Comparison of ENCODE assay signal across 11 mouse cellular contexts in the genomic region with DNA sequence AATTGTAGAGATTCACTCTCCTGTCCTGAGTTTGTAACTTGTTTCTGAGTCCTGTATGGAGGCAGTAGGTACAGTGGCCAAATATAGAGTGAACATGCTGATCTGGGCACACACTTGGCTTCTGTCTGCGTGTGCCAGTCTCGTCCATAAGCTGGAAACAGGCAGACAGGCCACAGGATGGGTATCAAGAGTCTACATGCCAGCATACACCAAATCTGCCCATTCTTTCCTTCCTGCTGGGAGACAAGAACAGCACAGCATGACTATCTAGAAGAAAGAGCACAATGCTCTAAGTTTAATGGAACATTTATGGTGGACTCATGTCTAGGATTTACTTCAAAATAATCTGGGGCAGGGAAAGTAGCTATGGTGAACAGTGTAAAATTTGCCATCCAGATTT. TPM values are rescaled to one million over a fixed set of nuclear protein-coding genes. Genes with fewer than 3 reads are reported as not detected.
DNase-seq lines count a peak whose midpoint lies in the region; ATAC-seq and TF ChIP-seq lines count a peak whose summit lies in the region.
"Had no signal": no experiment of that assay in that cellular context is flagged by ENCODE, and none has a peak within 500 bp of the region (broad histone marks: within the 10 kb centered on the region; RNA-seq: fewer than 3 reads in every experiment).

No protein-coding gene starts in this region.

- no peaks in the 10 kb centered on the region for H3K36me3 ChIP-seq in hindbrain, embryonic 15.5 days
- H3K36me3 ChIP-seq in hindbrain, postnatal 0 days (ENCODE audit: insufficient read depth, low read length) = no peaks in the 10 kb centered on the region
- no peaks in the 10 kb centered on the region for H3K36me3 ChIP-seq in stomach, embryonic 14.5 days (ENCODE audit: control insufficient read depth, insufficient read depth, low read length)
- H3K36me3 ChIP-seq in stomach, postnatal 0 days (ENCODE audit: control insufficient read depth, insufficient read depth, low read length) = no peaks in the 10 kb centered on the region
- no peaks in the 10 kb centered on the region for H3K36me3 ChIP-seq in stomach, embryonic 16.5 days (ENCODE audit: control insufficient read depth, insufficient read depth, low read length)
- H3K36me3 ChIP-seq: midbrain, embryonic 12.5 days had no signal

- no peak for TF ChIP-seq EP300 in stomach, postnatal 0 days (optimal IDR thresholded peaks at IDR 0.05)

- DNase-seq in cerebellum, adult 9-10 months = peak; percentile 45
- no peak for DNase-seq in cerebellum, adult 8-10 months
- no peak for DNase-seq in hindbrain, postnatal 0 days (ENCODE audit: low spot score)
- no peak for DNase-seq in stomach, postnatal 0 days (ENCODE audit: low spot score)
- no peak for DNase-seq in urinary bladder, adult 2 months (ENCODE audit: low spot score)
- DNase-seq: gastrocnemius, postnatal 14 days; right cerebral cortex, postnatal 4 days had no signal

- no peaks in the 10 kb centered on the region for H3K27me3 ChIP-seq in hindbrain, embryonic 15.5 days
- no peaks in the 10 kb centered on the region for H3K27me3 ChIP-seq in hindbrain, postnatal 0 days (ENCODE audit: insufficient read depth, low read length)
- H3K27me3 ChIP-seq in stomach, embryonic 14.5 days (ENCODE audit: control insufficient read depth, insufficient read depth, low read length) = no peaks in the 10 kb centered on the region
- no peaks in the 10 kb centered on the region for H3K27me3 ChIP-seq in stomach, postnatal 0 days (ENCODE audit: control insufficient read depth, insufficient read depth, low read length)
- no peaks in the 10 kb centered on the region for H3K27me3 ChIP-seq in stomach, embryonic 16.5 days (ENCODE audit: control insufficient read depth, insufficient read depth, low read length)
- H3K27me3 ChIP-seq: midbrain, embryonic 12.5 days had no signal

- no peaks in the 10 kb centered on the region for H3K9me3 ChIP-seq in hindbrain, embryonic 15.5 days
- H3K9me3 ChIP-seq in hindbrain, postnatal 0 days (ENCODE audit: low read length) = no peaks in the 10 kb centered on the region
- H3K9me3 ChIP-seq in stomach, embryonic 14.5 days (ENCODE audit: control insufficient read depth, low read depth, low read length) = no peaks in the 10 kb centered on the region
- H3K9me3 ChIP-seq in stomach, postnatal 0 days (ENCODE audit: control insufficient read depth, low read length) = no peaks in the 10 kb centered on the region
- no peaks in the 10 kb centered on the region for H3K9me3 ChIP-seq in stomach, embryonic 16.5 days (replicated peaks; ENCODE audit: control insufficient read depth, low read length)
- H3K9me3 ChIP-seq: midbrain, embryonic 12.5 days had no signal

- no peak for ATAC-seq in hindbrain, embryonic 15.5 days (ENCODE audit: low FRiP score, low read depth)
- ATAC-seq in hindbrain, postnatal 0 days = no peak
- no peak for ATAC-seq in stomach, embryonic 14.5 days (ENCODE audit: insufficient number of reproducible peaks, insufficient read depth, low FRiP score, low read depth)
- no peak for ATAC-seq in stomach, postnatal 0 days (ENCODE audit: low FRiP score, low TSS enrichment)
- no peak for ATAC-seq in stomach, embryonic 16.5 days (ENCODE audit: insufficient read depth, low FRiP score)

- no peak overlapping the region for H3K4me2 ChIP-seq in hindbrain, embryonic 15.5 days
- H3K4me2 ChIP-seq in hindbrain, postnatal 0 days (ENCODE audit: low read depth, low read length) = no peak overlapping the region
- H3K4me2 ChIP-seq in stomach, embryonic 14.5 days (replicated peaks; ENCODE audit: low read depth, low read length) = no peak overlapping the region
- H3K4me2 ChIP-seq in stomach, postnatal 0 days (replicated peaks; ENCODE audit: low read depth) = no peak overlapping the region
- no peak overlapping the region for H3K4me2 ChIP-seq in stomach, embryonic 16.5 days (ENCODE audit: low read depth, low read length)
- H3K4me2 ChIP-seq: midbrain, embryonic 12.5 days had no signal

- no peak for TF ChIP-seq CTCF in hindbrain, postnatal 0 days (IDR thresholded peaks at IDR 0.05; ENCODE audit: low read depth)
- TF ChIP-seq CTCF in stomach, postnatal 0 days (IDR thresholded peaks at IDR 0.05; ENCODE audit: low read depth) = no peak

- 60% methylated on average over 2 of the region's 2 CpGs for WGBS in hindbrain, embryonic 15.5 days
- 76% methylated on average over 2 of the region's 2 CpGs for WGBS in hindbrain, postnatal 0 days
- WGBS in stomach, embryonic 14.5 days = 90% methylated on average over 2 of the region's 2 CpGs
- WGBS in stomach, postnatal 0 days = 88% methylated on average over 2 of the region's 2 CpGs
- 88% methylated on average over 2 of the region's 2 CpGs for WGBS in stomach, embryonic 16.5 days

- peaks cover 62% of the 10 kb centered on the region for H3K4me1 ChIP-seq in hindbrain, embryonic 15.5 days (replicated peaks)
- 0 out of 2 replicates have a peak, but pooled peaks cover 13% of the 10 kb centered on the region for H3K4me1 ChIP-seq in hindbrain, postnatal 0 days (ENCODE audit: insufficient read depth, low read length)
- H3K4me1 ChIP-seq in stomach, embryonic 14.5 days (ENCODE audit: control insufficient read depth, insufficient read depth, low read length) = peaks cover 31% of the 10 kb centered on the region
- H3K4me1 ChIP-seq in stomach, postnatal 0 days (replicated peaks; ENCODE audit: control insufficient read depth, insufficient read depth) = peaks cover 16% of the 10 kb centered on the region
- H3K4me1 ChIP-seq in stomach, embryonic 16.5 days (ENCODE audit: control insufficient read depth, insufficient read depth, low read length) = peaks cover 52% of the 10 kb centered on the region

- H3K9ac ChIP-seq in hindbrain, embryonic 15.5 days = no peak overlapping the region
- no peak overlapping the region for H3K9ac ChIP-seq in hindbrain, postnatal 0 days (replicated peaks; ENCODE audit: low read length)
- no peak overlapping the region for H3K9ac ChIP-seq in stomach, embryonic 14.5 days (replicated peaks; ENCODE audit: low read depth, low read length)
- H3K9ac ChIP-seq in stomach, postnatal 0 days (ENCODE audit: low read length) = no peak overlapping the region
- H3K9ac ChIP-seq in stomach, embryonic 16.5 days (ENCODE audit: low read length) = no peak overlapping the region
- H3K9ac ChIP-seq: midbrain, embryonic 12.5 days had no signal

- 0 out of 2 replicates have a peak overlapping the region, but pooled peaks have one; percentile 1 for H3K27ac ChIP-seq in hindbrain, embryonic 15.5 days (replicated peaks)
- no peak overlapping the region for H3K27ac ChIP-seq in hindbrain, postnatal 0 days
- H3K27ac ChIP-seq in stomach, embryonic 14.5 days (ENCODE audit: low read length) = peak overlapping the region; percentile 66; the same call in 1 of the 2 replicates
- no peak overlapping the region; the same call in 1 of the 2 replicates for H3K27ac ChIP-seq in stomach, postnatal 0 days (replicated peaks)
- H3K27ac ChIP-seq in stomach, embryonic 16.5 days (ENCODE audit: low read length) = peak overlapping the region; percentile 83
- H3K27ac ChIP-seq: midbrain, embryonic 12.5 days had no signal

- no peak overlapping the region for H3K4me3 ChIP-seq in hindbrain, embryonic 15.5 days
- no peak overlapping the region for H3K4me3 ChIP-seq in hindbrain, postnatal 0 days (ENCODE audit: low read length)
- H3K4me3 ChIP-seq in stomach, embryonic 14.5 days (ENCODE audit: low read depth, low read length) = no peak overlapping the region
- no peak overlapping the region for H3K4me3 ChIP-seq in stomach, postnatal 0 days (ENCODE audit: low read depth, low read length)
- no peak overlapping the region for H3K4me3 ChIP-seq in stomach, embryonic 16.5 days (replicated peaks; ENCODE audit: low read length)
- H3K4me3 ChIP-seq: midbrain, embryonic 12.5 days had no signal

RNA-seq across cellular contexts. Expression of a gene that starts 35.2 kb away (rescaled TPM):
- polyA plus RNA-seq in hindbrain, embryonic 15.5 days (2015; fragmentation: Nextera tagmentation; extraction: Ambion mirVana) = 0.91 and 1.2 TPM in 2 replicates
- total RNA-seq in hindbrain, postnatal 0 days (2014; rRNA removed) = 2.9 and 3.6 TPM in 2 replicates
- 2.2 and 2.8 TPM in 2 replicates for polyA plus RNA-seq in hindbrain, postnatal 0 days (2015; fragmentation: Nextera tagmentation; extraction: Ambion mirVana)
- polyA plus RNA-seq in stomach, embryonic 14.5 days (2014; fragmentation: Nextera tagmentation; extraction: Ambion mirVana) = 1.3 and 1.5 TPM in 2 replicates
- 5.3 and 5.6 TPM in 2 replicates for polyA plus RNA-seq in stomach, postnatal 0 days (2015; fragmentation: Nextera tagmentation; extraction: Ambion mirVana)
- polyA plus RNA-seq in stomach, embryonic 16.5 days (2015; fragmentation: Nextera tagmentation; extraction: Ambion mirVana) = 2.9 and 3.4 TPM in 2 replicates
- polyA plus RNA-seq in urinary bladder, adult 2 months (2012; rRNA removed) = 15.3 and 20.2 TPM in 2 replicates

RNA-seq across cellular contexts. Expression of a gene that starts 48.2 kb away (rescaled TPM):
- polyA plus RNA-seq in hindbrain, embryonic 15.5 days (2015; fragmentation: Nextera tagmentation; extraction: Ambion mirVana) = 25.1 and 25.9 TPM in 2 replicates
- 15.0 and 15.5 TPM in 2 replicates for total RNA-seq in hindbrain, postnatal 0 days (2014; rRNA removed)
- 21.0 and 21.2 TPM in 2 replicates for polyA plus RNA-seq in hindbrain, postnatal 0 days (2015; fragmentation: Nextera tagmentation; extraction: Ambion mirVana)
- polyA plus RNA-seq in stomach, embryonic 14.5 days (2014; fragmentation: Nextera tagmentation; extraction: Ambion mirVana) = 26.3 and 26.7 TPM in 2 replicates
- polyA plus RNA-seq in stomach, postnatal 0 days (2015; fragmentation: Nextera tagmentation; extraction: Ambion mirVana) = 10.5 and 10.9 TPM in 2 replicates
- 19.3 TPM in 2 replicates for polyA plus RNA-seq in stomach, embryonic 16.5 days (2015; fragmentation: Nextera tagmentation; extraction: Ambion mirVana)
- polyA plus RNA-seq in urinary bladder, adult 2 months (2012; rRNA removed) = 14.5 and 15.6 TPM in 2 replicates

RNA-seq across cellular contexts. Expression of a gene that starts 59.1 kb away (rescaled TPM):
- 102 and 106 TPM in 2 replicates for polyA plus RNA-seq in hindbrain, embryonic 15.5 days (2015; fragmentation: Nextera tagmentation; extraction: Ambion mirVana)
- 193 and 194 TPM in 2 replicates for total RNA-seq in hindbrain, postnatal 0 days (2014; rRNA removed)
- 72.2 and 76.1 TPM in 2 replicates for polyA plus RNA-seq in hindbrain, postnatal 0 days (2015; fragmentation: Nextera tagmentation; extraction: Ambion mirVana)
- 36.9 and 37.7 TPM in 2 replicates for polyA plus RNA-seq in stomach, embryonic 14.5 days (2014; fragmentation: Nextera tagmentation; extraction: Ambion mirVana)
- polyA plus RNA-seq in stomach, postnatal 0 days (2015; fragmentation: Nextera tagmentation; extraction: Ambion mirVana) = 14.8 and 19.2 TPM in 2 replicates
- polyA plus RNA-seq in stomach, embryonic 16.5 days (2015; fragmentation: Nextera tagmentation; extraction: Ambion mirVana) = 9.7 and 14.0 TPM in 2 replicates
- polyA plus RNA-seq in urinary bladder, adult 2 months (2012; rRNA removed) = 74.4 and 89.9 TPM in 2 replicates

Comparison
In these comparisons a context has a peak if more than half of its experiments do, and no peak if none do; other contexts are left out.
1. H3K27ac ChIP-seq: peak in hindbrain, embryonic 15.5 days (single experiment), stomach, embryonic 14.5 days (single experiment) and stomach, embryonic 16.5 days (single experiment); none in hindbrain, postnatal 0 days (single experiment) and stomach, postnatal 0 days (single experiment).